ENCODE assay signal across 19 mouse cellular contexts in genomic region chr17:13712116-13712515, GRCm38 (mm10). TPM values are rescaled to one million over a fixed set of nuclear protein-coding genes. Genes with fewer than 3 reads are reported as not detected.
DNase-seq lines count a peak whose midpoint lies in the region; ATAC-seq lines count a peak whose summit lies in the region.
"Had no signal": no experiment of that assay in that cellular context is flagged by ENCODE, and none has a peak within 500 bp of the region (broad histone marks: within the 10 kb centered on the region; RNA-seq: fewer than 3 reads in every experiment).

No protein-coding gene starts in this region.

- H3K9ac ChIP-seq in midbrain, embryonic 12.5 days (replicated peaks) = no peak overlapping the region
- no peak overlapping the region for H3K9ac ChIP-seq in midbrain, embryonic 11.5 days (ENCODE audit: low read length)
- no peak overlapping the region for H3K9ac ChIP-seq in midbrain, embryonic 15.5 days
- H3K9ac ChIP-seq: embryonic facial prominence, embryonic 13.5 days; forebrain, embryonic 15.5 days; heart, embryonic 13.5 days had no signal

- H3K36me3 ChIP-seq in midbrain, embryonic 12.5 days = no peaks in the 10 kb centered on the region
- H3K36me3 ChIP-seq in midbrain, embryonic 11.5 days (ENCODE audit: control insufficient read depth, insufficient read depth, low read length) = no peaks in the 10 kb centered on the region
- no peaks in the 10 kb centered on the region for H3K36me3 ChIP-seq in midbrain, embryonic 15.5 days (replicated peaks)
- H3K36me3 ChIP-seq: embryonic facial prominence, embryonic 13.5 days; forebrain, embryonic 15.5 days; heart, embryonic 13.5 days had no signal

- no peak overlapping the region for H3K4me2 ChIP-seq in midbrain, embryonic 12.5 days (replicated peaks)
- H3K4me2 ChIP-seq in midbrain, embryonic 11.5 days = no peak overlapping the region
- no peak overlapping the region for H3K4me2 ChIP-seq in midbrain, embryonic 15.5 days
- H3K4me2 ChIP-seq: embryonic facial prominence, embryonic 13.5 days; forebrain, embryonic 15.5 days; heart, embryonic 13.5 days had no signal

- no peak overlapping the region for H3K4me3 ChIP-seq in midbrain, embryonic 12.5 days
- H3K4me3 ChIP-seq in midbrain, embryonic 11.5 days (ENCODE audit: low read depth, low read length) = no peak overlapping the region
- no peak overlapping the region for H3K4me3 ChIP-seq in midbrain, embryonic 15.5 days
- H3K4me3 ChIP-seq: embryonic facial prominence, embryonic 13.5 days; erythroblast, embryonic 14.5 days; forebrain, embryonic 15.5 days; heart, embryonic 13.5 days had no signal

- H3K27me3 ChIP-seq in midbrain, embryonic 12.5 days = no peaks in the 10 kb centered on the region
- H3K27me3 ChIP-seq in midbrain, embryonic 11.5 days (ENCODE audit: control insufficient read depth, insufficient read depth, low read length) = no peaks in the 10 kb centered on the region
- no peaks in the 10 kb centered on the region for H3K27me3 ChIP-seq in midbrain, embryonic 15.5 days (replicated peaks)
- H3K27me3 ChIP-seq: embryonic facial prominence, embryonic 13.5 days; forebrain, embryonic 15.5 days; heart, embryonic 13.5 days had no signal

- DNase-seq in midbrain, embryonic 11.5 days (ENCODE audit: low spot score, missing footprints) = no peak
- DNase-seq in fat pad, adult 2 months (ENCODE audit: extremely low read depth, low read depth, low spot score) = peak; percentile 30
- DNase-seq in retina, embryonic 14.5 days (ENCODE audit: low spot score) = peak; percentile 33
- DNase-seq in testis, postnatal 10 days (ENCODE audit: low spot score) = no peak
- DNase-seq in cerebellum, postnatal 4 days (ENCODE audit: low spot score in 2 of 2) = no peak
- DNase-seq: adrenal gland, adult 8-10 months; adrenal gland, postnatal 36 days; cerebellum, adult 2 months; cerebellum, postnatal 10 days; embryo, embryonic 11 days; gastrocnemius, postnatal 36 days; heart, adult 11 months had no signal

- H3K4me1 ChIP-seq in midbrain, embryonic 12.5 days = no peaks in the 10 kb centered on the region
- H3K4me1 ChIP-seq in midbrain, embryonic 11.5 days (ENCODE audit: control insufficient read depth, insufficient read depth, low read length) = no peaks in the 10 kb centered on the region
- 0 out of 2 replicates have a peak, but pooled peaks cover 2% of the 10 kb centered on the region for H3K4me1 ChIP-seq in midbrain, embryonic 15.5 days
- H3K4me1 ChIP-seq: embryonic facial prominence, embryonic 13.5 days; forebrain, embryonic 15.5 days had no signal

- H3K27ac ChIP-seq in midbrain, embryonic 12.5 days (replicated peaks) = no peak overlapping the region
- no peak overlapping the region for H3K27ac ChIP-seq in midbrain, embryonic 11.5 days (ENCODE audit: low read depth, low read length)
- H3K27ac ChIP-seq in midbrain, embryonic 15.5 days = no peak overlapping the region; the same call in 1 of the 2 replicates
- H3K27ac ChIP-seq: embryonic facial prominence, embryonic 13.5 days; forebrain, embryonic 15.5 days; heart, embryonic 13.5 days; hindbrain, postnatal 0 days had no signal

- WGBS in midbrain, embryonic 12.5 days = 70% methylated on average over 6 of the region's 6 CpGs
- 77% methylated on average over 6 of the region's 6 CpGs for WGBS in midbrain, embryonic 11.5 days
- 66% methylated on average over 6 of the region's 6 CpGs for WGBS in midbrain, embryonic 15.5 days

- no peaks in the 10 kb centered on the region for H3K9me3 ChIP-seq in midbrain, embryonic 12.5 days
- no peaks in the 10 kb centered on the region for H3K9me3 ChIP-seq in midbrain, embryonic 11.5 days (ENCODE audit: control insufficient read depth, low read length)
- H3K9me3 ChIP-seq in midbrain, embryonic 15.5 days = no peaks in the 10 kb centered on the region
- H3K9me3 ChIP-seq: embryonic facial prominence, embryonic 13.5 days; forebrain, embryonic 15.5 days; heart, embryonic 13.5 days had no signal

- ATAC-seq in midbrain, embryonic 12.5 days (ENCODE audit: low FRiP score, low read depth) = 0 out of 2 replicates have a peak, but pooled peaks have one; percentile 31
- no peak for ATAC-seq in midbrain, embryonic 11.5 days (ENCODE audit: low FRiP score)
- ATAC-seq in midbrain, embryonic 15.5 days (replicated peaks) = peak; percentile 72
- ATAC-seq: forebrain, embryonic 15.5 days; hindbrain, postnatal 0 days had no signal

RNA-seq across cellular contexts. Expression of gene Afdn, which starts 48.2 kb away (rescaled TPM):
- 162 and 176 TPM in 2 replicates for polyA plus RNA-seq in midbrain, embryonic 12.5 days (2016; fragmentation: Nextera tagmentation; extraction: Ambion mirVana)
- 117 and 123 TPM in 2 replicates for polyA plus RNA-seq in midbrain, embryonic 11.5 days (2014; fragmentation: Nextera tagmentation; extraction: Ambion mirVana)
- 146 and 164 TPM in 2 replicates for polyA plus RNA-seq in midbrain, embryonic 15.5 days (2015; fragmentation: Nextera tagmentation; extraction: Ambion mirVana)
- polyA plus RNA-seq: erythroblast, embryonic 14.5 days had no signal

RNA-seq across cellular contexts. Expression of gene Tcte2, which starts 49.5 kb away (rescaled TPM):
- polyA plus RNA-seq in midbrain, embryonic 12.5 days (2016; fragmentation: Nextera tagmentation; extraction: Ambion mirVana) = 12.8 and 16.6 TPM in 2 replicates
- polyA plus RNA-seq in midbrain, embryonic 11.5 days (2014; fragmentation: Nextera tagmentation; extraction: Ambion mirVana) = 5.6 and 5.8 TPM in 2 replicates
- polyA plus RNA-seq in midbrain, embryonic 15.5 days (2015; fragmentation: Nextera tagmentation; extraction: Ambion mirVana) = 18.4 and 22.8 TPM in 2 replicates
- polyA plus RNA-seq: erythroblast, embryonic 14.5 days had no signal

Comparison
In these comparisons a context has a peak if more than half of its experiments do, and no peak if none do; other contexts are left out.
1. DNase-seq: peak in fat pad, adult 2 months (single experiment) and retina, embryonic 14.5 days (single experiment); none in midbrain, embryonic 11.5 days (single experiment), testis, postnatal 10 days (single experiment) and cerebellum, postnatal 4 days (0 of 2).